Mouse (Mus musculus) hindbrain, embryonic 11.5 days (tissue): ENCODE measurements around the gene Jmjd1c. TPM values are rescaled to one million over a fixed set of nuclear protein-coding genes. Genes with fewer than 3 reads are reported as not detected.

Experiments
- ATAC-seq: fragments of 200-750 bp; cut with Nextera tagmentation; 2 replicates; pipeline ENCODE4 v1.8.0; 2017; ENCODE audit warnings: mild to moderate bottlenecking, moderate TSS enrichment, moderate library complexity; ENCODE audit not compliant: low FRiP score
- DNase-seq: peaks from one replicate; pipeline ENCODE4 v3.0.0-alpha.2; 2015; ENCODE audit warnings: low spot score
- H3K27ac ChIP-seq: fragments of 300-500 bp; sonication (generic); 2 replicates; pipeline ENCODE4 v1.5.1; 2014; ENCODE audit warnings: mild to moderate bottlenecking, low read depth, low read length
- H3K27me3 ChIP-seq: fragments of 300-500 bp; sonication (generic); 2 replicates; pipeline ENCODE4 v1.6.1; 2014; ENCODE audit warnings: mild to moderate bottlenecking, low read length, moderate library complexity, mixed read lengths; ENCODE audit not compliant: control insufficient read depth, insufficient read depth
- H3K36me3 ChIP-seq: fragments of 300-500 bp; sonication (generic); 2 replicates; pipeline ENCODE4 v1.6.1; 2014; ENCODE audit warnings: mild to moderate bottlenecking, low read length, moderate library complexity, mixed read lengths; ENCODE audit not compliant: control insufficient read depth, insufficient read depth
- H3K4me1 ChIP-seq: fragments of 300-500 bp; sonication (generic); replicated peaks from 2 replicates; pipeline ENCODE4 v1.6.1; 2014; ENCODE audit warnings: low read length, mixed read lengths; ENCODE audit not compliant: control insufficient read depth, insufficient read depth
- H3K4me2 ChIP-seq: fragments of 300-500 bp; sonication (generic); replicated peaks from 2 replicates; pipeline ENCODE4 v1.6.1; 2014; ENCODE audit warnings: mild to moderate bottlenecking, low read depth, low read length
- H3K4me3 ChIP-seq: fragments of 300-500 bp; sonication (generic); 2 replicates; pipeline ENCODE4 v1.5.1; 2014; ENCODE audit warnings: low read depth, low read length
- H3K9ac ChIP-seq: fragments of 300-500 bp; sonication (generic); 2 replicates; pipeline ENCODE4 v1.6.1; 2014; ENCODE audit warnings: low read depth, low read length
- H3K9me3 ChIP-seq: fragments of 300-500 bp; sonication (generic); 2 replicates; pipeline ENCODE4 v1.6.1; 2016; ENCODE audit warnings: low read length; ENCODE audit not compliant: control insufficient read depth
- WGBS: fragments of 180-500 bp; shearing (Covaris S2); extraction: QIAGEN DNeasy Blood & Tissue Kit; methylation state at CpG from one replicate; pipeline ENCODE4 v1.1.7; 2014; 5-methylcytosine and 5-hydroxymethylcytosine counted together
- polyA plus RNA-seq: library from polyadenylated mRNA; unstranded; fragments of >200 nt; fragmentation: Nextera tagmentation; extraction: Ambion mirVana; gene quantifications from 2 replicates; pipeline ENCODE4 v1.2.1, GENCODE M21; 2014

Gene Jmjd1c
- polyA plus RNA-seq, 1 experiment from 2014 or later = 63.8 TPM

- 85% methylated on average over 4 of the region's 4 CpGs for WGBS
- ATAC-seq (no peak), DNase-seq (no peak)
- H3K27ac ChIP-seq = no peak overlapping the region
- H3K4me1 ChIP-seq = no peaks in the 10 kb centered on the region
- no peak overlapping the region for H3K9ac ChIP-seq
- H3K36me3 ChIP-seq = no peaks in the 10 kb centered on the region
- no peaks in the 10 kb centered on the region for H3K27me3 ChIP-seq
- H3K4me2 ChIP-seq = no peak overlapping the region
- no peaks in the 10 kb centered on the region for H3K9me3 ChIP-seq
- H3K4me3 ChIP-seq = no peak overlapping the region
These were observed 49.7 kb downstream of the Jmjd1c start for GRCm38 (mm10) chr10:67145623-67146022.

- ATAC-seq = no peak
These were observed 55.8 kb downstream of the Jmjd1c start for GRCm38 (mm10) chr10:67151766-67152165.

GRCm38 (mm10) chr10:67154647-67155046 lies 58.7 kb downstream of the Jmjd1c start:
- Histone ChIP-seq H3K27me3 (no peaks in the 10 kb centered on the region), H3K4me2 (no peak overlapping the region), H3K4me3 (no peak overlapping the region), H3K9ac (no peak overlapping the region), H3K9me3 (no peaks in the 10 kb centered on the region), H3K36me3 (no peaks in the 10 kb centered on the region), H3K4me1 (no peaks in the 10 kb centered on the region), H3K27ac (no peak overlapping the region)
- no peak for ATAC-seq
- DNase-seq = no peak
- WGBS = 88% methylated on average over 3 of the region's 3 CpGs

More at GRCm38 (mm10) chr10:67151766-67152165, 55.8 kb downstream of the Jmjd1c start:
- 85% methylated on average over 3 of the region's 3 CpGs for WGBS
- H3K9me3 ChIP-seq = no peaks in the 10 kb centered on the region
- H3K27me3 ChIP-seq = no peaks in the 10 kb centered on the region
- no peak overlapping the region for H3K27ac ChIP-seq
- no peaks in the 10 kb centered on the region for H3K36me3 ChIP-seq
- H3K9ac ChIP-seq = no peak overlapping the region
- H3K4me1 ChIP-seq = no peaks in the 10 kb centered on the region
- no peak overlapping the region for H3K4me2 ChIP-seq
- H3K4me3 ChIP-seq = no peak overlapping the region
- DNase-seq = no peak

- DNase-seq = no peak
- H3K9ac ChIP-seq = no peak overlapping the region
- no peaks in the 10 kb centered on the region for H3K9me3 ChIP-seq
- no peak for ATAC-seq
- H3K4me3 ChIP-seq = no peak overlapping the region
- H3K4me1 ChIP-seq = no peaks in the 10 kb centered on the region
- no peak overlapping the region for H3K4me2 ChIP-seq
- no peak overlapping the region for H3K27ac ChIP-seq
- no peaks in the 10 kb centered on the region for H3K36me3 ChIP-seq
- no peaks in the 10 kb centered on the region for H3K27me3 ChIP-seq
- 95% methylated on average over 1 of the region's 1 CpGs for WGBS
These were observed 78.1 kb downstream of the Jmjd1c start for GRCm38 (mm10) chr10:67174049-67174448.

- ATAC-seq (no peak), DNase-seq (no peak)
- Histone ChIP-seq H3K4me3 (no peak overlapping the region), H3K27ac (no peak overlapping the region), H3K4me2 (no peak overlapping the region), H3K27me3 (no peaks in the 10 kb centered on the region), H3K36me3 (no peaks in the 10 kb centered on the region), H3K9me3 (no peaks in the 10 kb centered on the region), H3K4me1 (no peaks in the 10 kb centered on the region), H3K9ac (no peak overlapping the region)
- WGBS = 85% methylated on average over 7 of the region's 7 CpGs
These were observed 80.1 kb downstream of the Jmjd1c start for GRCm38 (mm10) chr10:67176031-67176430.

- Histone ChIP-seq H3K4me1 (no peaks in the 10 kb centered on the region), H3K9me3 (no peaks in the 10 kb centered on the region), H3K4me2 (no peak overlapping the region), H3K27ac (no peak overlapping the region), H3K27me3 (no peaks in the 10 kb centered on the region), H3K9ac (no peak overlapping the region), H3K36me3 (no peaks in the 10 kb centered on the region), H3K4me3 (no peak overlapping the region)
- DNase-seq (no peak), ATAC-seq (no peak)
- WGBS = 80% methylated on average over 3 of the region's 3 CpGs
These were observed 81.0 kb downstream of the Jmjd1c start for GRCm38 (mm10) chr10:67176932-67177331.

- Histone ChIP-seq H3K9ac (no peak overlapping the region), H3K9me3 (no peaks in the 10 kb centered on the region), H3K4me3 (no peak overlapping the region), H3K36me3 (no peaks in the 10 kb centered on the region), H3K27me3 (no peaks in the 10 kb centered on the region), H3K4me2 (no peak overlapping the region), H3K4me1 (no peaks in the 10 kb centered on the region), H3K27ac (no peak overlapping the region)
- 95% methylated on average over 4 of the region's 4 CpGs for WGBS
- ATAC-seq (no peak), DNase-seq (no peak)
These were observed 81.5 kb downstream of the Jmjd1c start for GRCm38 (mm10) chr10:67177410-67177809.

GRCm38 (mm10) chr10:67180021-67180420 lies 84.1 kb downstream of the Jmjd1c start:
- WGBS = 93% methylated on average over 8 of the region's 8 CpGs
- H3K9me3 ChIP-seq = no peaks in the 10 kb centered on the region
- DNase-seq = no peak
- no peak overlapping the region for H3K4me3 ChIP-seq
- no peaks in the 10 kb centered on the region for H3K36me3 ChIP-seq
- no peaks in the 10 kb centered on the region for H3K4me1 ChIP-seq
- H3K27me3 ChIP-seq = no peaks in the 10 kb centered on the region
- H3K27ac ChIP-seq = no peak overlapping the region
- no peak overlapping the region for H3K4me2 ChIP-seq
- ATAC-seq = no peak
- no peak overlapping the region for H3K9ac ChIP-seq

- no peak for DNase-seq
- Histone ChIP-seq H3K27me3 (no peaks in the 10 kb centered on the region), H3K4me1 (no peaks in the 10 kb centered on the region), H3K4me3 (no peak overlapping the region), H3K9ac (no peak overlapping the region), H3K9me3 (no peaks in the 10 kb centered on the region), H3K4me2 (no peak overlapping the region), H3K27ac (no peak overlapping the region), H3K36me3 (no peaks in the 10 kb centered on the region)
- ATAC-seq = no peak
- 68% methylated on average over 5 of the region's 5 CpGs for WGBS
These were observed 84.9 kb downstream of the Jmjd1c start for GRCm38 (mm10) chr10:67180799-67181198.
